Mouse (Mus musculus) mesoderm, embryonic 11.5 days (tissue): Measurements from ENCODE around the gene Apof.

Experiments
- DNase-seq: peaks from one replicate; pipeline ENCODE4 v3.0.0-alpha.2; 2012; ENCODE audit warnings: low read depth, low spot score

The Apof gene

GRCm38 (mm10) chr10:128298243-128298642, 29.8 kb downstream of the Apof start:
- DNase-seq: no peak

GRCm38 (mm10) chr10:128298702-128299171, 30.3 kb downstream of the Apof start, which contains the start of gene Il23a:
Gene Il23a (minus strand): TSS chr10:128298752.
- no peak for DNase-seq

GRCm38 (mm10) chr10:128302357-128302756, 33.9 kb downstream of the Apof start:
- DNase-seq: no peak

GRCm38 (mm10) chr10:128302785-128303125, 34.3 kb downstream of the Apof start:
- DNase-seq: peak; percentile 25

GRCm38 (mm10) chr10:128303126-128304021, 34.9 kb downstream of the Apof start, which contains the start of gene Pan2:
Gene Pan2 (plus strand): TSS chr10:128303335.
- DNase-seq: peak; percentile 100

- no peak for DNase-seq
Observed at GRCm38 (mm10) chr10:128309654-128310053, 41.2 kb downstream of the Apof start.

- DNase-seq: no peak
Observed at GRCm38 (mm10) chr10:128310177-128310576, 41.7 kb downstream of the Apof start.

GRCm38 (mm10) chr10:128310902-128311301, 42.4 kb downstream of the Apof start:
- no peak for DNase-seq

GRCm38 (mm10) chr10:128315578-128315977, 47.1 kb downstream of the Apof start:
- no peak for DNase-seq
